Mouse (Mus musculus) frontal cortex, postnatal 10 days (tissue): Measurements from ENCODE around the gene Mex3a.
"Not testable (repeated sequence)": the region's sequence is repeated elsewhere in the genome, so short reads cannot be mapped to it uniquely, and the experiment has no call there.

Experiments
- DNase-seq, 2 experiments: peaks; one replicate each; pipeline ENCODE4 v3.0.0; 2022; ENCODE audit warnings: low spot score in 2 of 2, mixed read lengths in 1 of 2

Gene Mex3a

DNA sequence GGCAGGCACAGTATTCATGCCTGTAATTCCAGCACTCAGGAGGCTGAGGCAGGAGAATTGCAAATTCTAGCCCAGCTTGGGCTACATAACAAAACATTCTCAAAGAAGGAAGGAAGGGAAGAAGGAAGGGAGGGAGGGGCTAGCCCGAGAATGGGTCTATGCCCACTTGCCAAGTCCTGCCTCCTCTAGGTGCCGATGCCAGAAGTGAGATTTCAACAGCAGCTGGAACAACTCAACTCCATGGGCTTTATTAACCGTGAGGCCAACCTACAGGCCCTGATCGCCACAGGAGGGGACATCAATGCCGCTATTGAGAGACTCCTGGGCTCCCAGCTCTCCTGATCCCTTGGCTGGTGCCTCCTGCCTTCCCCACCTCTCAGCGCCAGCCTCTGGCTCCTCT, 35.7 kb downstream of the Mex3a start:
- no peak for DNase-seq

DNA sequence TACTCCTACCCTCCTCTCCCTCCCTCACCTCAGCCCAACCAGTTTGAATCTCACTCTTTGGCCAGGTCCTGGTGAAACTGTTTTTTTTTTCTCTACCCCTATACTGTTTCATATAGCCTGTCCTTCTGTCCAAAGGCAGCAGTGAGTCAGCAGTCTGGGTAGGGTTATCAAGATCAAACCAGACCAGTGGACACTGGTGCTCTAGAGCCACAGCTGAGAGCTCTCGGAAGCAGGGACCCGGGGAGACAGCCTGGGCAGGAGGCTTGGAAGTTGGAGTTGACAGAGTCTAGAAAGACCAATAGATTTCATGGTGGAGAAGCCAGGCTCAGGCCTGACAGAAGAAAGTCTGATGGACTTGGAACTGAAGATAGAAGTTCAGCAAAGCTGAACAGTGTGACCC, 36.4 kb downstream of the Mex3a start:
- DNase-seq, result no peak

DNA sequence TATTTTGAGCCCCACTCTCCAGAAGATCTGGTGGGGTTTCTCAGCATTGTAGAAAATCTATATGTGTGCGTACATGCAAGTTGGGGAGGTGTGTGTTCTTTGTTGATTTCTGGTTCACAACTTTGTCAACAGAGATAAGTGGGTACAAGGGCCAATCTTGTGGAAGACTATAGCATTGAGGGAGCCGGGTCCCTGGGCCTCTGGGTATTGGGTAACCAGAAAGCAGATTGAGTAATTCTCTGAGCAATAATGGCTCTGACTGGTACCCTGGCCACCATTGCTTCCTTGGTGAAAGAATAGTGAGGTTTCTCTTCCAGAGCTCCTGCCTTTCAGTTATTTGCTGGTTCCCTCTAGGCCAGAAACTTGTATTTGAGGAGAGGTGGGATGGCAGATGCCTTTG, 36.9 kb downstream of the Mex3a start:
- DNase-seq, result no peak

DNA sequence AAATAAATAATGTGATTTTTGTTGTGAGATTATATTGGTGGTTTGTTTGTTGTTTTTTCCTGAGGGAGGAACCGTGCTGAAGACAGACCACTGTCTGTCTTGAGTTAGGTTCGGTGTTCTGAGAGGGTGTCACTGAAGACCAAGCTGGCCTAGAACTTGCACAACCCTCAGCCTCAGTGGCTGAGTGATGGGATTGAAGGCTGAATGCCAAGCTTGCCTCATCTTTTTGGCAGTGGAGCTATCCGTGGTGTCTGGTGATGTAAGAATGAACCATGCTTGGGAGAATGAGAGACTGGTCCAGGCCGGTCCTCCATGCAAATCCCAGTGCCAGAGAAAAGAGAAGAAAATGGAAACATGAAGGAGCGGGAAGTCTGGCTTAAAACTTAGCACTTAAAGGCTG, 37.5 kb downstream of the Mex3a start:
- DNase-seq, result no peak

DNA sequence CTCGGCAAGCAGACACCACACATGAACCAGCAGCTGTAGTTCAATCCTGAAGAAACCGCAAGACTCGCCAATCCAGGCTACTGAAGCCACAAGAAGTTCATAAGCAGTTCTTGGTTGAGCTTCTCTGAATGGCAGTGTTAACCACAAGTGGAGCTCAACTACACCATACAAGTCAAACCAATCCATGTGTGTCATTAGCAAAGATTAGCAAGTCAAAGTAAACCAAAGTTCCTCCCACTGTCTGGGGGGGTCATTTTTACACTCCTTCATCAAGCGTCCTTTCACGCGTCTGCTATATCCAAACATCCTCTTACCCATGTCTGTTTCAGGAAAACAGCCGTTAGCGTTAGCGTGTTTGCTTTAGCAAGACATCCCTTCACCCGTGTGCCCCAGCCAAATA, 38.1 kb downstream of the Mex3a start:
- DNase-seq, result no peak

DNA sequence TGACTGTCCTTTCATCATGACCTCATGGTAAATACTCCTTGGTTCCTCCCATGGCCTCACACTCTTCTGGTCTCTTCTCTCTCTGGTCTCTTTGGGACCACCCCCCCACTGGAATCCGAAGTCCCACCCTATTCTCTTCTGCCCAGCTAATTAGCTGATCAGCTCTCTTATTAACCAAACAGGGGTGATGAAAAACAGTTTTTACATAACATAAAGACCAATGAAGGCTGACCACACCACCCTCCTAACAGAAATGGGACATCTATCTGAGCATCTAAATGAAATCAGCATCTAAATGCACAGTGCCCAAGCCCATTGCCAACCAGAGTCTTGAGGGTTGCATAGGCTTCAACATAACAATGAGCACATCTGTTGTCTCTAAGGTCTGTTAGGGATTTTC, 39.7 kb downstream of the Mex3a start:
- DNase-seq, result no peak

DNA sequence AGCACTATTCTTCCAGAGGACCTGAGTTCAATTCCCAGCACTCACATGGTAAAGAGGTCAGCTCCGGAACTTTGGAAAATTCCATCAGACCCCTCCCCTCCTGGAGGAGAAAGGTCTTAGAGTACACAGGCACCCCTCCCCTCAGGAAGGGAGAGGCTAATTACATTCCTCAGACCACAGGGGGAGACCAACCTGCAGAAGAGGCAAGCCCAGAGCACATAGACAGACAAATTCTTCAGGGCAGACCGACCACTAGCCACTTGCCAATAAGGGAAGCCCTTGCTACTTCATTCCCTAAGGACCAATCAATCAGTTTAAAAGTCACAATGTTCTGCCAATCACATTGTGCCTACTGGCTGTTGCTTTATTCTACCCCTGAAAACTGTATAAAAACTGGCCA, 40.6 kb downstream of the Mex3a start:
- DNase-seq, result no peak

DNA sequence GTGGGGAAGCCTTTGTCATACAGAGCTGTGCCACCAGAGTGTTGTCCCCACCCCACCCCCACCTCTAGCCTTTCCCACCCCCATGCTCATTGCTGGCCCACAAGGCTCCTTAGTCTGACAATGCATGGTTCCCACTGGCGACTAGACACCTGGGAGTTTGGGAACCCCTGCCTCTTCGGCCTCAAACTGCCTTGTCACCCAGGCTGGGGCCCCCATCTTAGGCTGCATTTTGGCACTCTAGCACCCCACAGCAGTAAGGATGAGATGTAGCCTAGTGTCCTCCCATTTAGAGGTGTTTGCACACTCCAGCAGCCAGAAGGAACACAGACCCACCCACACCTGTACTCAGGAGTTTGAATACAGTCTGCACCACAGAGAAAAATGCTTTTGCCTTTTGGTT, 41.6 kb downstream of the Mex3a start:
- DNase-seq, result no peak

DNA sequence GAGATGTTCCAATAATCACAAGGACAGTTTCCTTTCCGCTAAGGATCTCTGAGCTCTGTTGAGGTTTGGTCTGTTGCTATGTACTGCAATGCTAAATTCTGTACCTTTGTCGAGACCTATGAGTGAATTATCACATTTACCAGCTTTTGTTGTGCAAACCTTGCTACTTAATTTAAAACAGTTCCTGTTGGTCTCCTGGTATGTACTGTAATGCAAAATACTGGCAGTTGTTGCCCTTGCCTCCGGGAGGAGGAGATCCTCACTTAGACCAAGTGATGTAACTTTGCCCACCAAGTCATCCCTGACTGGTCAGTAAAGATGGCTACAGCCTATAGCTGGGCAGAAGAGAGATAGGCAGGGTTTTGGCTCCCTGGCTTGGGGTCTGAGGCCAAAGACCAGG, 43.3 kb downstream of the Mex3a start, which contains the start of gene Ssr2:
TSS of gene Ssr2 (plus strand) at position 337 of the 400 bp plus-strand sequence.
- DNase-seq, result no peak

DNA sequence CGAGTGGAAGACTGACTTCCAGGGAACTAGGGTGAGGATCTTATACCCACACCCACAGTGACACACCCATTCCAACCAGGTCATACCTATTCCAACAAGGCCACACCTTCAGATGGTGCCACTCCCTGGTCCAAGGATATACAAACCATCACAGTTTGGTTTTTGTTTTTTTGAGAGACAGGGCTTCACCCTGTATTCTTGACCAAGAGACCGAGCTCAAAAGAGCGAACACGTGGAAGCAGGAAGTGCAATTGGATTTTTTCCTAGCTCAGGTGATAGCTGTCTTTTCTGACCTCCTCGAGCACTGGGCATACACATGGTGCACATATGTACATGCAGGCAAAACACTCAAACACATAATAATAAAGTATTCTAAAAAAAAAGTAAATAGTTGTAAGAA, 45.7 kb downstream of the Mex3a start:
- not testable (repeated sequence) for DNase-seq

DNA sequence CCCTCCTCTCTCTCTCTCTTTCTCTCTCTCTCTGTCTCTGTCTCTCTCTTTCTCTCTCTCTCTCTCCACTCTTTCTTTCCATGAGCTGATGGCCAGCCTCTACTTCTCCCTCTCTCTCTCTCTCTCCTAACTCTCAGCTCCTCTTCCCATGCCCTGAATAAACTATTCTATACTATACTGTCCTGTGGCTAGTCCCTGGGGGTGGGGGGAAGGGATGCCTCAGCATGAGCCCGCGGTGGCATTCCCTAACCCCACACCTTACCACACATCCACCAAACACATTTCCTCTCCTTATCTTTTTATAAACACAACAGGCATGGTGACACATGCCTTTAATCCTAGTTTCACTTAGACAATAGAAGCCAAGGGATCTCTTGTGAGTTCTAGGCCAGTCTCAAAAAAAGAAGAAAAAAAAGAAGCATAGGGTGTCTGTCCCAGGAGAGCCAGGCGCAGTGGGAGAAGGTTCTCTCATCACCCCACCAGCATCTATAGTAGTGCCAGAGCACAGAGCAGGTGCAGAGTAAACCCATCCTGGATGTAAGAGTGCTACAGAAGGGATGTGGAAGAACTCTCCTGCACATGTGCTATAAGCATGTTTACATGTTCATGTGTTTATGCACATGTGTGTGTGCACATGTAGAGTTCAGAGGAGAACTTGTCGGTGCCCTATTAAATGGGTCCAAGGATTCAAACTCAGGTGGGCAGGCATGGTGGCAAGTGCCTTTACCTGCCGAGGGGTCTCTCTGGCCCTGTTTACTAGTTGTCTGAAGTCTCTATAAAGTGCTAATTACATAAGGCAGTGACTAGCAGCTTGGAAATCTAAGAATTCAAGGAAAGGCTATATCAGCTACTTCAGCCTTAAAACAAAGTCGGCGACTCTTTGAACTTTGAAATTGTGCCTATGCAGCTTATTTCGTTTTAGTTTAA, 46.6 kb downstream of the Mex3a start:
- DNase-seq, result no peak

DNA sequence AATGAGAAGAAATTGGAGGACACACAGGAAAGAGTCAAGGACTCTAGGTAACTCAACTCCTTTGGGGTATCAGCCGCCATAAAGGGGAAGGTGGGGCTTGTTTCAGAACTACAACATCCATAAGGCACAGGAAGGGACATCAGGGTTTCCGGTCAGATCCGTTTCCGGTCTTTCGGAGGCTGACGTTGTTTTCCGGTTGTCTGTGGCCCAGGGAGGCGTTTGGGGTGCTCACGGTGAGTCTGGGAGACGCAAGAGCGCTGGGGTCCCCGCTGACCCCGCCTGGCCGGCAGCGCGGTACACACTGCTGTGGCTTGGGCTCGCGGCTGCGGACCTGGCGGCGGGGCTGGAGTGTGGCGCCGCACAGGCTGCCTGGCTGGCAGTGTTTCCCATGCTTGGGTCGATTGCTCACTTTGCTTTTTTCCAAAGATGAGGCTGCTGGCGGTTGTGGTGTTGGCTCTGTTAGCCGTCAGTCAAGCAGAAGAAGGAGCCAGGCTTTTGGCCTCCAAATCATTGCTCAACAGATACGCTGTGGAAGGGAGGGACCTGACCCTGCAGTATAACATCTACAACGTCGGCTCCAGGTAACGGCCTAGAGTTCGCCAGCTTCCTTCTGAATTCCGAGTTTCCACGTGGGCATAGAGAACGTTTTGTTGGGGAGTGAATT, 47.4 kb downstream of the Mex3a start:
- DNase-seq, result peak; percentile 69 to 74

DNA sequence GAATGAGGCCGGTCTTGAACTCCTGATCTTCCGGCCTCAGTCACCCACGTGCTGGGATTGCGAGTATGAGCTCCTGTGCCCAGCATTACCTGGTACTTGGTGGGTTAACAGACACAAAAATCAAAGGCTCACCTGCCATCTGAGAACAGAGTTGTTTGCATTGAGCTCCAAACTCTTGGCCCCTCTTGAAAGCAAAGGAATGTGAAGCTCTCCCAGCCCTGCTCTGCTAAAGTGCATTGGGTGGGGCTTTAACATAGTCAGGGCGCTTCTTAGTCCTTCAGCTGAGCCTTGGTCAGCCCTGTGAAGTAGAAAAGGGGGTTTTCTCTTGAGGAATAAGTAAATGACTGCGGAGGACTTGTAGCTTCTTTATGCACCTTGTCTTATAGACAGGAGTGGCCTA, 53.6 kb downstream of the Mex3a start:
- DNase-seq, result no peak

DNA sequence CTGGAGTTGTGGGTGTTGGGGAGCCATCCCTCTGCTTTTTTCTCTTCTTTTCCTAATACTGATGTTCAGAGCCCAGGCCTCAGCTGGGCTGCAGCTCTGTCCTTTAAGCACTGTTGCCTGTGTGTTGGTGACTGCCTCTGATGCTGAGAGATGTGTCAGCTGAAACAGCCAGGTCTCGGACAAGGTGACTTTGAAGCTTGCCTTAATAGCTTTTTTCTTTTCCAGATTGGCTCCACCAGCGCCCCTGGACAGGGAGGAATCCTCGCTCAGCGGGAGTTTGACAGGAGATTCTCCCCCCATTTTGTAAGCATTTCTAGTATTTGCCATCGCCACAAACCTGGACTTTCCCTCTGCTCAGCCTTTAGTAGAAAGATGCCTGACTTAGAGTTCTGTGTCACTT, 54.4 kb downstream of the Mex3a start:
- DNase-seq, result no peak

DNA sequence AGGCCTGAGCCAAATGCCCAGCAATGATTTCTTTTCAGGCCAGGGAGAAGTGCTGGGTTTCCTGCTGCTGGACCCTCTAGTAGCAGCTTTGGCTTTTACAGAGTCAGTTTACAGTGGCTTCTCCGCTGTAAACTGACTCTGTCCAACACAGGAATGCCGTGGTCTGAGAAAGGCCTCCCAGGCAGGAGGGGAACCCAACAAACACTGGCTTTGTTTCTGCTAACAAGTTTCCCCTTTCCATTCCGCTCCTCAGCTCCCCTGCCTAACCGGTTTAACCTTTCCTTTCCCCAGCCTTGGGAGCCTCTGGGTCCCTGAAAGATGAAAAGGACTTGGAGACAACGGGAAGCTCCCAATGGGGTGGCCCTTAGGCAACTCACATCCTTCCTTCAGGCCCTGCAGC, 58.1 kb downstream of the Mex3a start:
- no peak for DNase-seq
